Mouse (Mus musculus): ENCODE measurements around the gene Pgr. TPM values are rescaled to one million over a fixed set of nuclear protein-coding genes. Genes with fewer than 3 reads are reported as not detected.

Pgr gene
- polyA plus RNA-seq, 1 experiment from 2014 or later = 0.22 TPM

- H3K4me1 ChIP-seq (replicated peaks) = no peaks in the 10 kb centered on the region
- H3K27me3 ChIP-seq (ENCODE audit: insufficient read depth, poor library complexity, severe bottlenecking) = no peaks in the 10 kb centered on the region
- H3K27ac ChIP-seq = no peak overlapping the region
- 76% methylated on average over 7 of the region's 7 CpGs for WGBS
- no peaks in the 10 kb centered on the region for H3K36me3 ChIP-seq
- H3K4me3 ChIP-seq = no peak overlapping the region
- no peaks in the 10 kb centered on the region for H3K9me3 ChIP-seq
- no peak for DNase-seq (ENCODE audit: low spot score)
Observed at GRCm38 (mm10) chr9:8970240-8970639, 70.6 kb downstream of the Pgr start.

GRCm38 (mm10) chr9:8971491-8971890 is 71.9 kb downstream of the Pgr start, which contains the start of gene Gm16485:
TSS of gene Gm16485 (plus strand) at chr9:8971791.
- H3K27ac ChIP-seq = no peak within 1 kb of the TSS
- H3K9me3 ChIP-seq = no peaks in the 10 kb centered on the region
- H3K4me1 ChIP-seq (replicated peaks) = no peaks in the 10 kb centered on the region
- no peak within 1 kb of the TSS for H3K4me3 ChIP-seq
- no peaks in the 10 kb centered on the region for H3K36me3 ChIP-seq
- 75% methylated on average over 2 of the region's 2 CpGs for WGBS
- no peaks in the 10 kb centered on the region for H3K27me3 ChIP-seq (ENCODE audit: insufficient read depth, poor library complexity, severe bottlenecking)
- no peak for DNase-seq (ENCODE audit: low spot score)

GRCm38 (mm10) chr9:8977775-8978174 is 78.1 kb downstream of the Pgr start:
- no peak overlapping the region for H3K27ac ChIP-seq
- H3K4me3 ChIP-seq = no peak overlapping the region
- DNase-seq (ENCODE audit: low spot score) = no peak
- H3K4me1 ChIP-seq (replicated peaks) = no peaks in the 10 kb centered on the region
- H3K9me3 ChIP-seq = no peaks in the 10 kb centered on the region
- H3K27me3 ChIP-seq (ENCODE audit: insufficient read depth, poor library complexity, severe bottlenecking) = no peaks in the 10 kb centered on the region
- WGBS = 67% methylated on average over 2 of the region's 2 CpGs
- H3K36me3 ChIP-seq = no peaks in the 10 kb centered on the region

GRCm38 (mm10) chr9:8982315-8982714 is 82.7 kb downstream of the Pgr start:
- DNase-seq (ENCODE audit: low spot score) = no peak
- H3K4me3 ChIP-seq = no peak overlapping the region
- 82% methylated on average over 3 of the region's 3 CpGs for WGBS
- no peaks in the 10 kb centered on the region for H3K4me1 ChIP-seq (replicated peaks)
- no peaks in the 10 kb centered on the region for H3K27me3 ChIP-seq (ENCODE audit: insufficient read depth, poor library complexity, severe bottlenecking)
- no peak overlapping the region for H3K27ac ChIP-seq
- H3K9me3 ChIP-seq = no peaks in the 10 kb centered on the region
- no peaks in the 10 kb centered on the region for H3K36me3 ChIP-seq

GRCm38 (mm10) chr9:8996494-8996893 is 96.9 kb downstream of the Pgr start:
- Histone ChIP-seq H3K4me1 (replicated peaks) (no peaks in the 10 kb centered on the region), H3K27ac (no peak overlapping the region), H3K4me3 (no peak overlapping the region), H3K27me3 (ENCODE audit: insufficient read depth, poor library complexity, severe bottlenecking) (no peaks in the 10 kb centered on the region), H3K36me3 (0 out of 2 replicates have a peak, but pooled peaks cover 9% of the 10 kb centered on the region), H3K9me3 (no peaks in the 10 kb centered on the region; the same call in 1 of the 2 replicates)
- DNase-seq (ENCODE audit: low spot score) = no peak
- 87% methylated on average over 2 of the region's 2 CpGs for WGBS

GRCm38 (mm10) chr9:9001170-9001569 is 101.5 kb downstream of the Pgr start:
- Histone ChIP-seq H3K27me3 (ENCODE audit: insufficient read depth, poor library complexity, severe bottlenecking) (no peaks in the 10 kb centered on the region), H3K27ac (no peak overlapping the region), H3K9me3 (no peaks in the 10 kb centered on the region), H3K36me3 (peaks cover 21% of the 10 kb centered on the region), H3K4me3 (no peak overlapping the region), H3K4me1 (replicated peaks) (no peaks in the 10 kb centered on the region)
- no peak for DNase-seq (ENCODE audit: low spot score)

GRCm38 (mm10) chr9:9015108-9015507 is 115.5 kb downstream of the Pgr start:
- Histone ChIP-seq H3K27me3 (ENCODE audit: insufficient read depth, poor library complexity, severe bottlenecking) (no peaks in the 10 kb centered on the region), H3K36me3 (peaks cover 29% of the 10 kb centered on the region; the same call in 1 of the 2 replicates), H3K4me3 (no peak overlapping the region), H3K27ac (no peak overlapping the region), H3K9me3 (no peaks in the 10 kb centered on the region), H3K4me1 (replicated peaks) (no peaks in the 10 kb centered on the region)
- WGBS = 88% methylated on average over 2 of the region's 2 CpGs
- no peak for DNase-seq (ENCODE audit: low spot score)

Other genes starting within 250 kb of the Pgr start
- gene Gm16485, start 72.0 kb downstream of the Pgr start, polyA plus RNA-seq (2016; fragmentation: Nextera tagmentation; extraction: Ambion mirVana) = 0.06 TPM in 1 of 2 replicates, not detected in the other

Measured in hindbrain, embryonic 10.5 days (tissue).